Mouse (Mus musculus) left cerebral cortex, postnatal 36 days (tissue): ENCODE data around the gene Tead1. TPM values are rescaled to one million over a fixed set of nuclear protein-coding genes. Genes with fewer than 3 reads are reported as not detected.

Experiments
- DNase-seq, 2 experiments: peaks; one replicate each; pipeline ENCODE4 v3.0.0; 2021 to 2022; ENCODE audit warnings: low spot score in 2 of 2, mixed read lengths in 1 of 2
- intact Hi-C: fragments of 180-260 bp; cut with DNase I; formaldehyde crosslinking; loops from one replicate; pipeline ENCODE4 v1.15.1; 2025
- total RNA-seq, 2 experiments: library from RNA; stranded (reverse); gene quantifications; 2 replicates each; pipeline ENCODE4 v1.2.3; 2021

Gene Tead1
- total RNA-seq, 2 experiments from 2014 or later = 12.6 to 15.8 TPM

GRCm38 (mm10) chr7:112684626-112685561 is 5.8 kb downstream of the Tead1 start:
- DNase-seq = no peak
- intact Hi-C loops = loop anchor here (5.0 kb wide), 1 partner anchor 137 kb away; no protein-coding TSS in a partner anchor

DNA sequence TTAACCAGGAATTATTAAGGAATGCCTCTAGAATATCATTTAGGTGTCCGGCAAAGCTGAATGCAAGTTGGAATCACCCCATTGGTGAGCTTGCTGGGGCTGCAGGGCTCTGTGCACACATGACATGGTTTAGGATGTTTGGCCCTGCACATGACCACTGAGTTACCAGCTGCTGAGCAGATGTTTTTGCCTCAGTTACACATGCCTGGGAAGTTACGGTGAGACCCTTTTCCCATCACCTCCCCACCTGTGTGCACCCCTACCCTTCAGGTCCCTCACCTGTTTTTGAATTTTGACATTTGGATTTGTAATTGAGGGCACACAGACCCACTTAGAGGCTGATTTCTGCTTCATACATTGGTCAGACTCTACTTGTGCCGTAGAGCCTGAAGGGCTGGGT is 6.9 kb downstream of the Tead1 start:
- intact Hi-C loops = no loop called here
- DNase-seq = no peak

DNA sequence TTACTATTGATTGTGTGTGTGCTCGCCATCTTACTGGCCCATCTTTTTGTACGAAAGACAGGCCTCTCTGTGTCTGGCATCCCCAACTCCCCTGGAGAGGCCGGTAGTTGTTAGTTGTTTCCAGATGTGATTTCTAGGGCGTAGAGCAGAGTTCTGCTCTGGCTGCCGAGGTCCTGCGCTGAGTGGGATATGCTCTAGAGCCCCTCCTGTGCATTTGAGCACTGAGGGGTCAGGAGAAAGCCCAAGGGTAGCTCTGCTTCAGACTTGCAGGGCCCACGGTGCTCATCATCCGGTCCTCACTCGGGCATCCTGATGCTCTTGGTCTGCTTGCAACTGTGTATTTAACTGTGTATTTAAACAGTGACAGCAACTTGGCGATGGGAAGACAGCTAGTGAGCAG is 7.5 kb downstream of the Tead1 start:
- intact Hi-C loops = no loop called here
- no peak for DNase-seq

GRCm38 (mm10) chr7:112688425-112689001 is 9.4 kb downstream of the Tead1 start:
- DNase-seq = no peak
- intact Hi-C loops = no loop called here

DNA sequence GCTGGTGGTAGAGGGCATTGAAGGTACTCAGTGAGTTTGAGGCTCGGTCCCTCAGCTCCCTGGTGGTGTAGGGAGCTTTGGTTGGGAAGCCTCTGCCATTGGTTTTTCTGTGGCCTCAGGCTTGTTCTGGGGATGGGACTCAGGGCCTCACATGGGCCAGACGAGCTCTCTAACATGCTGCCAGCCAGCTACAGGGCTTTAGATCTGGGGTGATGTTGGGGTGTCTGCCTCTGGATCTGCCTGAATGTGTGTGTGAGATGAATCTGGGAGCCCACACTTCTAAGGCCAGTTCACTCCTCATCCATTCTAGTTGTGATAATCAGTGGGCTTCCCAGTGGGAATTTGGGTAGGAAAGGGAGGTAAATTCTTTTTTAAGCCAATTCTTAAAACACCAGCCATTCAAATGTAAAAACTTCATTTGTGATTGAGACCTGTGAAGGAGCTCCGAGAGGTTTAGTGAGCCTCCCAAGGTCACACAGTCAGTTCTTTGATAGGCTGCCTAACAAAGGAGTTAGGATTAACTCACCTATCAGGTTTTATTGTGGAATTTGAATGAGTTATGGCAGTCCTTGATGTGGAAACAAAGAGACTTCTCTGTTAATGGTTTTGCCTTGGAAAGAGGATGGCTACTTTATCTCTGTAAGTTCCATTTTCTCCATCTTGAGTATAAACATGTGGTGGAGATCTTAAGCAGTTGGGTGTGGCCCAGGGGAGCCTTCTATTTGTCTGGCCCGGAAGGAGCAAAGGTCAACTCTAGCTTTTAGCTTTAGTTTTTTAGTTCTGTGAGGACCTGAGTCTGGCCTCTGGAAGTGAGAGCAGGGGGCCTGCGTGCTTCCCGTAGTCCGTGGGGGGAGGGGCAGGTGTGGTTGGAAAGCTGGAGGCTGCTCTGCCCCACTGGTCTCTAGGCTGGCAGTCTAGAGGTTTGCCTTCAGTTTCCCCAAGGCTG is 12.0 kb downstream of the Tead1 start:
- intact Hi-C loops = no loop called here
- no peak for DNase-seq

DNA sequence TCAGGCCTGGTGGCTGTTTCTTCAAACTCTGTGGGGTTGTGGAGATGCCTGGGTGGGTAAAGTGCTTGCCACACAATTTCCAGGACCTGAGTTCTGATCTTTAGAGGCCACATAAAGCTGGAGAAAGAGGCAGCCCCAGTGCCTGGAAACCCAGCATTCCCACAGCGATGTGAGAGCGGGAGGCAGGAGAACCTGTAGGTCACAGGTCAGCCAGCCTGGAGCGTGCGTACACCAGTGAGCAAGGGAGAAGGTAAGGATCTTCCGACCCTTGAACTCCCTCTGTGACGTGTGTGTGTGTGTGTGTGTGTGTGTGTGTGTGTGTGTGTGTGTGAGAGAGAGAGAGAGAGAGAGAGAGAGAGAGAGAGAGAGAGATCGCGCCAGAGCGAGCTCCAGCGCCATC is 14.4 kb downstream of the Tead1 start:
- DNase-seq = no peak
- intact Hi-C loops = no loop called here

GRCm38 (mm10) chr7:112696777-112697161 is 17.7 kb downstream of the Tead1 start:
- intact Hi-C loops = no loop called here
- no peak for DNase-seq

- intact Hi-C loops = no loop called here
- no peak for DNase-seq
These were observed 18.2 kb downstream of the Tead1 start for GRCm38 (mm10) chr7:112697162-112697841.

DNA sequence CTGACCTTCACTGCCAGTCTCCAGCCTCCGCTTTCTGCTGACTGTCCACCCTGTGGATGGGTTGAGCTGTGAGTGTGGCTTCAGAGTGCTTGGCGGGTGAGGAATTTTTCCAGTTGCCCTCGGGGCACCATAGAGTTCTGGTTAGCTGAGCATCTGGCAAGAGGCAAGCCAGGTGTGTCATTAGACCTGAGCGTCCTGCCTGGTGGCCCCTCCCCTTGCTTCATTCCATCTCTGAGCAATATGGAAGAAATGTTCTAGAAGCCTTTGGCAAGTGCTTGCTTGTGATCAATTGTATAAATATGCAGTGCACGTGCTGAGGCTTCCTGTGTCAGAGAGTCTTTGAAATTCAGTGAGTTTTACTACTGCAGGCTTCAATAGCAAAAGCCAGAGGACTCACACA is 21.0 kb downstream of the Tead1 start:
- intact Hi-C loops = no loop called here
- DNase-seq = no peak

GRCm38 (mm10) chr7:112703341-112703740 is 24.2 kb downstream of the Tead1 start:
- no peak for DNase-seq
- intact Hi-C loops = no loop called here

DNA sequence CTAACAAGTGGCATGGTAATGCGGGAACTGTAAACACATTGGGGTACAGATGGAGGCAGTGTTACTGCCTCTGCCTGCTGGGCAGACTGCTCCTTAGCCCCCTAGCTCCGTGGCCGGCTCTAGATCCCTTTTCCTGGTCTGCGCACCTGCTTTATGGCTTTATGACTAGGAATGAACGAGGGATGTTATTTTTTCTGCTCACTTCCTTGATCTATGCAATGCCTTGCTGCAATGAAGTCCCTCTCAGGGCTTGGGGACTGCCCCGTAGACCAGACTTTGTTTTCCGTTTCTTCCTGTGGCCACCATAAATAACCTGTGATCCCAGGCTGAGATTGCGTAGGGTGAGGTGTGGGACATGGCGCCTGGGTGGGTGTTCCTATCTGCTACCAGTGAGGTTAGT is 26.8 kb downstream of the Tead1 start:
- DNase-seq = no peak

GRCm38 (mm10) chr7:112706756-112707155 is 27.6 kb downstream of the Tead1 start:
- no peak for DNase-seq
- intact Hi-C loops = no loop called here

More for the DNA sequence above, 26.8 kb downstream of the Tead1 start:
- intact Hi-C loops = no loop called here

DNA sequence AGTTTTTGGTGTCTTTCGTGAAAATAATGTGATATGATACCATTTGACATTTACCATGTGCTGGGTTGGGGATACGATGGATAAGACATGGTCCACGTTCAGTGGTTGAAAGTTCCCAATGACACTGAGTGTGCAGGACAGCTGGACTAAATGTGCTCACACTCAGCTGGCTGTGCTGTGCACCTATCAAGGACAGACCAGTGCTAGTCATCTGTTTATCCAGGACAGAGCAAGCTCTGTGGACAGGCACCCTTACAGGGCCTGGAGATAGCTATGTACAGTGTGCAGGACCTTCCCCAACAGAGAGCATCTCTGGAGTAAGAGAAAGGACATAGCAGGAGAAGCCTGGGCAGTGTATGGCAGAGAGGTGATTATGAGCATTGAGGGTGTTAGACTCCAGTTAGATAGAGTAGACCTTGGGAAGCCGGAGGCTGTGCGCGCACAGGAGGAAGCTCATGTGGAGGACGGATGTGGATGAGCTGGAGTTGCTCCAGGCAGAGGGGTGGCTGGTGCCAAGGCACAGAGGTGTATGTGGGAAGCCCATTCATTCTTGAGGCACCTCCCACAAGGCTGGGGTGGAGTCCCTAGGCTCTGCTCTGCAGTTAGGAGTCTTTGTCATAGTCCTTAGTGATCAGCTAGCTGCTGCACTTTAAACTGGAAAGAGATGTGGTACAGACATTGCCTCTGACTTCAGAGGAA is 31.4 kb downstream of the Tead1 start:
- DNase-seq = no peak
- intact Hi-C loops = no loop called here

DNA sequence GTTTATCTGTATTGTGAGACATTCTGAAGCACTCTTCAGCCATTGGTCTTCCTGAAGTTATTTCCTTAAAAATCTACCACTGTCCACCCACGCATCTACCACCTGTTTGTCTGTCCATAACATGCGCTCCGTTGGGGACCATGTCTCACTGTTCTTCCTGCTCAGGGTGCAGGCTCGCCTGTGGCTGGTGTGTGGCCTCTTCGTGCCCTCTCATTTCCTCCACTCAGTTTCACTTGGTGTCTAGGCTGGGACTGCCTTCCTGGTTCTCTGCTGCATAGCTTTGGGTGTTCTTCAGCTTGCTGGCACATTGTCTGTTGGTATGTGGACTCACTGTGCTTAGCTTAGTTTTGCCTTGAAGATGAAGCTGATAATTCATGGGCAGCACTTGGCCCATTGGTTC is 32.9 kb downstream of the Tead1 start:
- intact Hi-C loops = no loop called here
- DNase-seq = no peak

GRCm38 (mm10) chr7:112713509-112713908 is 34.4 kb downstream of the Tead1 start:
- intact Hi-C loops = no loop called here
- DNase-seq = no peak

- DNase-seq = no peak
- intact Hi-C loops = loop anchor here (5.0 kb wide), 1 partner anchor 48 kb away; no protein-coding TSS in a partner anchor
These were observed 35.7 kb downstream of the Tead1 start for GRCm38 (mm10) chr7:112714783-112715182.

DNA sequence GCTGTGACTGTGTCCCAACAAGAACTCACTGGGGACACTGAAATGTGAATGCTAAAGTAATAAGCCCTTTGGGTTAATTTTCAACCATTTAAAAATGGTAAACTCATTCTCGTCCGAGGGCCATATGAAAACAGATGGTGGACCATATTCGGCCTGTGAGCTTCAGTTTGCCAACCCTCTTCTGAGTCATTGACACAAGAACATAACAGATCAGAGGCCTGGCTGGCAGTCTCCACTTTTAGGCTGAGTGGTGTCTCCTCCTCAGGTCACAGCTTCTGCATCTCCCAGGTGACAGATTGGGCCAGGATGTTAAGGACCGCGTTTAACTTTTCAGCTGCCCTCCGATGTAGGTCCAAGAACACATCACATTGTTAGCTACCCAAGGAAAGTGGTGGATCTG is 37.6 kb downstream of the Tead1 start:
- intact Hi-C loops = loop anchor here (5.0 kb wide), 1 partner anchor 46 kb away; no protein-coding TSS in a partner anchor
- no peak for DNase-seq

DNA sequence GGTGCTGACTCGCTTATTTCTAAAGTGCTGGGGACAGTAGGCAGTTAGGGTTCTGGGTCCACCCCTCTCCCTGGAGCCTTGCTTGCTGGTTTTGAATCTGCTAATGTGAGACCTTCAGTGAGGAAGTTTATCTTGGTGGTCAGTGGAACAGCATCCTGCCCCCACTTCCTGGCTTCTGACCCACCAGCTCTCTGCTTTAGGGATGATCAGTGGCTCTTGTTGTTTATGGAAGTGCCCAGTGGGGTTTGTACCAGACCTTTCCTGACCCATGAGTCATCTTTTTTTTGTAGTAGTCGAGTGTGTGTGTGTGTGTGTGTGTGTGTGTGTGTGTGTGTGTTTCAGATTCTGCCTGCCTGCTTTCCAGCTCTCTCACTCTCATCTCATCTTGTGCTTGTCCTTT is 38.6 kb downstream of the Tead1 start:
- no peak for DNase-seq
- intact Hi-C loops = loop anchor here (5.0 kb wide), 1 partner anchor 45 kb away; no protein-coding TSS in a partner anchor
